Mouse (Mus musculus): Measurements from ENCODE around the gene Ier5.

- TF ChIP-seq TAL1 (conservative IDR thresholded peaks at IDR 0.05; ENCODE audit: low read depth, low read length): no peak
- no peak for TF ChIP-seq CTCF (IDR thresholded peaks at IDR 0.05; ENCODE audit: low read depth, low read length)
- no peak for TF ChIP-seq POLR2AphosphoS5 (IDR thresholded peaks at IDR 0.05; ENCODE audit: insufficient replicate concordance, low read depth, low read length)
- TF ChIP-seq GATA1 (IDR thresholded peaks at IDR 0.05; ENCODE audit: borderline replicate concordance, low read length): no peak
- TF ChIP-seq GATA2 (IDR thresholded peaks at IDR 0.05; ENCODE audit: borderline replicate concordance, low read depth, low read length): no peak
Measured at GRCm38 (mm10) chr1:155051701-155052127, 47.7 kb downstream of the Ier5 start.
